Mouse (Mus musculus) lung, postnatal 4 days (tissue): Measurements from ENCODE around the gene Prr14.
"Not testable (repeated sequence)": the region's sequence is repeated elsewhere in the genome, so short reads cannot be mapped to it uniquely, and the experiment has no call there.

Experiments
- DNase-seq, 2 experiments: peaks; one replicate each; pipeline ENCODE4 v3.0.0; 2021

The Prr14 gene

DNA sequence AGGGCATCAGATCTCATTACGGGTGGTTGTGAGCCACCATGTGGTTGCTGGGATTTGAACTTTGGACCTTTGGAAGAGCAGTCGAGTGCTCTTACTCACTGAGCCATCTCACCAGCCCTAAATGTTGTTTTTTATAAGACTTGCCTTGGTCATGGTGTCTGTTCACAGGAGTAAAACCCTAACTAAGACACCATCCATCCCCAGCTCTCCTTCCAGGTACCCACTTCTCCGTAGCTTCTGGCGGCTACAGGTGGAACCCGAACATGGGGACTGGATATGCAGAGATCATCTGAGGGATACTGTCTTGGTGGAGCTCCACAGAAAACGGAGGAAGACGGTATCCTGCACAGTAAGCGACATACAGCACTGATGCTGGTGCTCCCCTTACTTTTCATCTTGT is at the start of gene Prr14:
Gene Prr14, plus strand, starts transcription at position 301 of the 400 bp plus-strand sequence.
- not testable (repeated sequence) for DNase-seq

- no peak for DNase-seq
Measured at GRCm38 (mm10) chr7:127411418-127411817, 48.0 kb upstream of the Prr14 start.

DNA sequence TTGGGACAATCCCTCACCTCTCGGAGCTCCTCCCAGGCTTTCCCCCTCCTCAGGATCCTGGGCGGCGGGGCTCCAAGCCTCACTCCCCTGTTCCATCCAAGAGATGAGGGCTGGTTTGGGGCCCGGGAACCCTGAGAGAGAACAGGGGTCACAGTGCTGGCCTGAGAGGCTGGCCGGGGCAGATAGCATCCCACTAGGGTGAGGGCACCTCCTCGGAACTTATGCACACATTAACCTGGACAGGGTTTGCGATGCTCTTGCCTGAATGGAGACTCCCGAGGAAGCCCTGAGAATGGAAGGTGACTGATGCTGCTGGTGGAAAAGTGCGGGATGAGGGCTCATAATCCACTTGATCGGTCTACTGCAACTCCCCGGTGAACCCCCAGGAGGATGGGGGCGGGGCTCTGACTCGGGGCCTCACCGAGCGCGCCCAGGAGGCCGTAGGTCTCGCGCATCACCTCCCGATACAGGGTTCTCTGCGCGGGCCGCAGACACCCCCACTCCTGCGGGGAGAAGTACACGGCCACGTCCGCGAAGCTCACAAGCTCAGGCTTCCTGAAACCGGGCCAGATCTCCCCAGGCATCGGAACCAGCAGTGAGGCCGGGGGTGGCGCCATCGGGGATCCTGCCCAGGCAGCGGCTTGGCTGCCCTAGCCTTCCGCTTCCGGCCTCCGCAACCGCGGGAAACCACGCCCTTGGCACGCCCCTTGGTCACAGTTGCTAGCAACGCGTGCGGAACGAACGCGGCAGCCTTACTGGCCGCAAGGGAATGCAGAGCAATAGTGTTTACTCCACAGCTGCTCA is 37.8 kb upstream of the Prr14 start, which contains the start of gene Zfp688:
Gene Zfp688, minus strand, starts transcription at position 681 of the 804 bp plus-strand sequence.
- peak; percentile 96 to 98 for DNase-seq

GRCm38 (mm10) chr7:127422247-127422646 is 37.2 kb upstream of the Prr14 start:
- peak in 1 of 2 experiments; percentile 36 for DNase-seq

GRCm38 (mm10) chr7:127425291-127425690 is 34.1 kb upstream of the Prr14 start:
- no peak for DNase-seq

GRCm38 (mm10) chr7:127425911-127426310 is 33.5 kb upstream of the Prr14 start:
- no peak for DNase-seq

- no peak for DNase-seq
Measured at GRCm38 (mm10) chr7:127426354-127426753, 33.1 kb upstream of the Prr14 start.

DNA sequence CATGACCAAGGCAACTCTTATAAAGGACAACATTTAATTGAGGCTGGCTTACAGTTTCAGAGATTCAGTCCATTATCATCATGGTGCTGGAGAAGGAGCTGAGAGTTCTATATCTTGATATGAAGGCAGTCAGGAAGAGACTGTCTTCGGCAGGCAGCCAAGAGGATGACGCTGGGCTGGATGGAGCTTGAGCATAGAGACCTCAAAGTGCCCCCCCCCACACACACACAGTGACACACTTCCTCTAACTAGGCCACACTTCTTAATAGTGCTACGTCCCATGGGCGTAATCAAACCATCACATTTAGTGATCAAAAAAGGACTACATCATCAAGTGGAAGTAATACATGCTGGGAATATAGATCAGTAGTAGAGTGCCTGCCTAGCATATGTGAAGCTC is 24.2 kb upstream of the Prr14 start:
- no peak for DNase-seq

GRCm38 (mm10) chr7:127437724-127438123 is 21.7 kb upstream of the Prr14 start:
- DNase-seq, result no peak

DNA sequence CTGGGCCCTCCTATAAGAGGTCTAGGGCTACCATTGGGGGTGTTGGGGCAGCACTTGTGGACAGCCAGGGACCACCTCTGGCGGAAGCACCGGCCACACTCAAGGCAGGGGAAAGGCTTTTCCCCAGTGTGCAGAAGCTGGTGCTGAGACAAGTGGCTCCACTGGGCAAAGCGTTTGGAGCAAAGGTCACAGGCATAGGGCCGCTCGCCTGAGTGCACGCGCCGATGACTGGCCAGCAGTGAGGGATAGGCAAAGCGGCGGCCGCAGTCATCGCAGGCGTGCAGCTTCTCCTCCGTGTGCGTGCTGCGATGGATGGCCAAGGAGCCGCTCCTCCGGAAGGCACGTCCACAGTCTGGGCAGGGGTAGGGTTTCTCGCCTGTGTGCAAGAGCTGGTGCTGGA is 15.4 kb upstream of the Prr14 start:
- DNase-seq, result no peak

GRCm38 (mm10) chr7:127448521-127449300 is 10.7 kb upstream of the Prr14 start, which contains the start of gene Zfp689:
TSS of gene Zfp689 (minus strand) at chr7:127449158.
- DNase-seq, result peak; percentile 91 to 95

DNA sequence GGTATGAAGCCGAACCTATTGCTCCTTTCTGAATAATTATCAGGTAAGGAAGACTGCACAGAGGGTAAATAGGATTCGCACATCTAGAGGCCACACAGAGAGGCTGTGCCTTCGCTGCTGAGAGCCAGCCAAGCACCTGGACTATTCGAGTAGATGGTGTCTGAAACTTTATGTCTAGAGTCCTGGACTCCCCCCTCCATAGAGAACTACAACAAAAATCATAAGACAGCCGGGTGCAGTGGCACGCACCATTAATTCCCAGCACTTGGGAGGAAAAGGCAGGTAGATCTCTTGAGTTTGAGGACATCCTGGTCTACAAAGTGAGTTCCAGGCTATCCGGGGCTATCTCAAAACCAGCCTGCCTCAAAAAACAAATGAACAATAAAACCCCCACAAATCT is 9.4 kb upstream of the Prr14 start:
- no peak for DNase-seq

DNA sequence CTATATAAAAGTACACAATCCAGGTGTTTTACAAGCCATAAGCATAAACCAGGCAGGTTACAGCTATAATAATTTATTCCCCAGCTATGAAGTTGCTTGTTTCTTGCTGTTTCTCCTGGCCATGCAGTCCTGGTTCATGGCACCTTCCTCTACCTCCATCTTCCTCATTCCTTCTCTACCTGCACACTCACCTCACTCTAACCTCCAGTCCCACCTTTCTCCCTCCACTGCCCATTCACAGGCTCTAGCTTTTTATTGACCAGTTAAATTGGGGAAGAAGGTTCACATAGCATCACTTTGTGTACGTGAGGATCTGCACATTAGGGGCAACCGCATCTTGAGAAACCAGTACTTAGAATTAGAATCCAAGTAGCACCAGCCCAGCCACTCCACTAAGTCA is 6.4 kb upstream of the Prr14 start:
- DNase-seq, result no peak

DNA sequence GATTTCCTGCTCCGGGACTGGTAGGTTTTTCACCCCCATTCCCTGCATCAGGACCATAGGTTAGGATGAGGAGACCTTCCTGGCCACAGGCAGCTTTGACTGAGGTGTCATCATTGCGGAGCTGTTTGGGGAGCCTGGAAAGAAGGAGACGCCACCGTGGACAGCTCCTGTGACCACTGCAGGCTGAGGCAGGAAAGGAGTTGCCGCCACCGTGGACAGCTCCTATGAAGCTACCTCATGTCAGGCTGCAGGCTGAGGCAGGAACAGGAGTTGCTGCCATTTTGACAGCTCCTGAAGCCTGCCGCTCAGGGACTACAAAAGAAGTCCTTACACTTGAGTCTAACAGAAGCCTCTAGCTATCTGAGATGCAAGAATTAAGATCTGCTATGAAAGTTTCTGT is 4.5 kb upstream of the Prr14 start:
- DNase-seq, result no peak

GRCm38 (mm10) chr7:127458371-127459122 is 864 bp upstream of the Prr14 start:
- not testable (repeated sequence) for DNase-seq

- no peak for DNase-seq
Measured at GRCm38 (mm10) chr7:127465191-127465590, 5.8 kb downstream of the Prr14 start.

DNA sequence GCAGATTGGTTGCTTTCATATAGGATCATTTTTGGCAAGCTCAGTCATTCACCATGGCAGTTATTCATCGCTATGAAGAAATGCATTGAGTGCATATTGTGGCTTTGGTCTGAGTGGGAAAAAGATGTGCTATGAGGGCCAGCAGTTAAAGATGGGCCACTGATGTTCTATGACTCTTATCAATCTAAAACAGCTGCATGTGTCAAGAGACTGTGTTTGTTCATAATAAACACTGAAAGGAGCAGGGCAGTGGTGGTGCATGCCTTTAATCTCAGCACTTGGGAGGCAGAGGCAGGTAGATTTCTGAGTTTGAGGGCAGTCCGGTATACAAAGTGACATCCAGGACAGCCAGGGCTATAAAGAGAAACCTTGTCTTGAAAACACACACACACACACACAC is 6.3 kb downstream of the Prr14 start:
- DNase-seq, result not testable (repeated sequence)

- DNase-seq, result no peak
Measured at GRCm38 (mm10) chr7:127466606-127467005, 7.2 kb downstream of the Prr14 start.

- peak in 1 of 2 experiments; percentile 29 for DNase-seq
Measured at GRCm38 (mm10) chr7:127470011-127470715, 10.8 kb downstream of the Prr14 start.

- peak; percentile 92 to 96 for DNase-seq
Measured at GRCm38 (mm10) chr7:127470743-127471645, 11.6 kb downstream of the Prr14 start.

DNA sequence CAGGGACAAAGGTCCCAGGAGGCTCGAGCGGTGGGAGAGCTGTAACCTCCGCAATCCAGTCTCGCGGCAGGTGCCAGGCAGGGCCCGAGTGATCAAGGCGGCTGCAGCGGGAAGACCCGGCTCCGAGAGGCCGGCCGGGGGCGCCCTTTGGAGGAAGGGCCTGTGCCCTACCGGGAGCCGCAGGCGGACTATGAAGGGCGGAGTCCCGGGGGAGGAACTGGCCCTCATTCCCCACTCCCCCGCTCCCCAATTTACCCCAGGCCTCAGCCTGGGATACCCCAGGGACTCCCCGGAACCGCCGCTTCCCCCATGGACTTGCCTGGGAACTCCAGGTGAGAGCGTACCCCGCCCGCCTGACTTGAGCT is 12.2 kb downstream of the Prr14 start:
- DNase-seq, result peak; percentile 66 to 70
